Mouse (Mus musculus) midbrain, postnatal 0 days (tissue): ENCODE results near the gene Zgpat. TPM values are rescaled to one million over a fixed set of nuclear protein-coding genes. Genes with fewer than 3 reads are reported as not detected.

ENCODE experiments used
- ATAC-seq: fragments of 200-750 bp; cut with Nextera tagmentation; 2 replicates; pipeline ENCODE4 v1.8.0; 2017; ENCODE audit warnings: moderate number of reproducible peaks, mild to moderate bottlenecking, moderate TSS enrichment, moderate library complexity; ENCODE audit not compliant: low FRiP score
- DNase-seq: peaks from one replicate; pipeline ENCODE4 v3.0.0-alpha.2; 2015; ENCODE audit warnings: low spot score
- H3K27ac ChIP-seq: fragments of 300-500 bp; sonication (generic); 2 replicates; pipeline ENCODE4 v1.5.1; 2014; ENCODE audit warnings: low read depth, mild to moderate bottlenecking, low read length, mixed read lengths
- H3K27me3 ChIP-seq: fragments of 300-500 bp; sonication (generic); 2 replicates; pipeline ENCODE4 v1.6.1; 2014; ENCODE audit warnings: low read length, control low read depth, mixed read lengths; ENCODE audit not compliant: insufficient read depth
- H3K36me3 ChIP-seq: fragments of 300-500 bp; sonication (generic); 2 replicates; pipeline ENCODE4 v1.6.1; 2014; ENCODE audit warnings: low read length, control low read depth, mixed read lengths; ENCODE audit not compliant: insufficient read depth
- H3K4me1 ChIP-seq: fragments of 300-500 bp; sonication (generic); 2 replicates; pipeline ENCODE4 v1.6.1; 2014; ENCODE audit warnings: mild to moderate bottlenecking, control low read depth, antibody characterized with exemption, low read length, mixed read lengths; ENCODE audit not compliant: insufficient read depth
- H3K4me2 ChIP-seq: fragments of 300-500 bp; sonication (generic); 2 replicates; pipeline ENCODE4 v1.6.1; 2014; ENCODE audit warnings: low read depth, mild to moderate bottlenecking, low read length, mixed read lengths; ENCODE audit not compliant: poor library complexity, severe bottlenecking
- H3K4me3 ChIP-seq: fragments of 300-500 bp; sonication (generic); 2 replicates; pipeline ENCODE4 v1.5.1; 2014; ENCODE audit warnings: low read depth, mild to moderate bottlenecking, low read length, moderate library complexity
- H3K9ac ChIP-seq: fragments of 300-500 bp; sonication (generic); replicated peaks from 2 replicates; pipeline ENCODE4 v1.6.1; 2014; ENCODE audit warnings: mild to moderate bottlenecking, low read length, moderate library complexity, mixed read lengths; ENCODE audit not compliant: poor library complexity, severe bottlenecking
- H3K9me3 ChIP-seq: fragments of 300-500 bp; sonication (generic); 2 replicates; pipeline ENCODE4 v1.6.1; 2016; ENCODE audit warnings: low read length, control low read depth
- CTCF ChIP-seq: IDR thresholded peaks from 2 replicates; pipeline ENCODE4 v1.5.1; 2016; ENCODE audit warnings: antibody characterized with exemption, mild to moderate bottlenecking
- WGBS: fragments of 180-500 bp; shearing (Covaris S2); extraction: QIAGEN DNeasy Blood & Tissue Kit; methylation state at CpG from one replicate; pipeline ENCODE4 v1.1.7; 2014; 5-methylcytosine and 5-hydroxymethylcytosine counted together
- polyA plus RNA-seq: library from polyadenylated mRNA; unstranded; fragments of >200 nt; fragmentation: Nextera tagmentation; extraction: Ambion mirVana; gene quantifications from 2 replicates; pipeline ENCODE4 v1.2.1, GENCODE M21; 2015
- total RNA-seq: library from RNA; depleted of rRNA; stranded (reverse); fragments of >200 nt; gene quantifications from 2 replicates; pipeline ENCODE4 v1.2.3, GENCODE M21; 2014; rRNA removed

The Zgpat gene
- total RNA-seq (79.2 and 102 TPM in 2 replicates), polyA plus RNA-seq (44.3 and 48.8 TPM in 2 replicates)

- WGBS = under 1% methylated on average over 63 of the region's 71 CpGs
- Histone ChIP-seq H3K4me1 (peaks cover 16% of the 10 kb centered on the region), H3K9me3 (no peaks in the 10 kb centered on the region), H3K9ac (peak within 1 kb of the TSS; percentile 86), H3K27me3 (no peaks in the 10 kb centered on the region), H3K4me3 (peak within 1 kb of the TSS; percentile 83), H3K36me3 (peaks cover 25% of the 10 kb centered on the region), H3K27ac (peak within 1 kb of the TSS; percentile 92), H3K4me2 (peak within 1 kb of the TSS; percentile 98)
- TF ChIP-seq CTCF = peak; percentile 23; the same call in 1 of the 2 replicates
- ATAC-seq = peak; percentile 90
- peak; percentile 90 for DNase-seq
Observed at GRCm38 (mm10) chr2:181364860-181365596, at the start of gene Zgpat, which contains the start of gene Arfrp1. TSS of gene Zgpat (plus strand) at chr2:181364928. TSS of gene Arfrp1 (minus strand) at chr2:181365404.

GRCm38 (mm10) chr2:181319248-181320102, 45.3 kb upstream of the Zgpat start, which contains the start of gene Rtel1:
TSS of gene Rtel1 (plus strand) at chr2:181319739.
- H3K4me1 ChIP-seq = peaks cover 4% of the 10 kb centered on the region
- peaks cover 23% of the 10 kb centered on the region for H3K36me3 ChIP-seq
- ATAC-seq (peak; percentile 91), DNase-seq (peak; percentile 92)
- WGBS = 6% methylated on average over 40 of the region's 40 CpGs
- H3K9ac ChIP-seq = peak within 1 kb of the TSS; percentile 42
- H3K27me3 ChIP-seq = no peaks in the 10 kb centered on the region
- H3K4me2 ChIP-seq = peak within 1 kb of the TSS; percentile 66
- TF ChIP-seq CTCF = peak; percentile 35
- H3K27ac ChIP-seq = peak within 1 kb of the TSS; percentile 40; the same call in 1 of the 2 replicates
- no peaks in the 10 kb centered on the region for H3K9me3 ChIP-seq
- peak within 1 kb of the TSS; percentile 60 for H3K4me3 ChIP-seq

DNA sequence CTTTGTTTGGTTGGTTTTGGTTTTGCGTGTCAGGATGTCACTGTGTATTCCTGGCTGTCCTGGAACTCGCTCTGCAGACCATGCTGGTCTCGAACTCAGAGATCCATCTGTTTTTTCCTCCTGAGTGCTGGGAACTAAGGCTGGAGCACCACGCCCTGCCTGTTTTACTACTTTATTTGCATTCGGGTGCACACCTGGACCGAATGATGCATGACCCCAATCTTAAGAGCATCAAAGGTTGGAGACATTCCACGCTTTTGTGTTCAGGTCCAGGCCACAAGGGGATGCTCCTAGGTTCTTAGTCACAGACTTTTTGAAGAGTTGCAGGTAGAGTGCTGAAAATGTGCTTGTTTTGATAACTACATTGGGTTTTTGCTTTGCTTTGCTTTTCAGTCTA, 44.6 kb upstream of the Zgpat start:
- DNase-seq (no peak), ATAC-seq (no peak)
- no peaks in the 10 kb centered on the region for H3K27me3 ChIP-seq
- H3K4me1 ChIP-seq = peaks cover 4% of the 10 kb centered on the region
- peaks cover 28% of the 10 kb centered on the region for H3K36me3 ChIP-seq
- peak overlapping the region; percentile 66 for H3K4me2 ChIP-seq
- H3K27ac ChIP-seq = no peak overlapping the region
- no peak for TF ChIP-seq CTCF
- H3K4me3 ChIP-seq = peak overlapping the region; percentile 60
- no peaks in the 10 kb centered on the region for H3K9me3 ChIP-seq
- H3K9ac ChIP-seq = peak overlapping the region; percentile 42
- 14% methylated on average over 7 of the region's 7 CpGs for WGBS

GRCm38 (mm10) chr2:181322136-181322535, 42.6 kb upstream of the Zgpat start:
- ATAC-seq (no peak), DNase-seq (no peak)
- no peak overlapping the region for H3K4me3 ChIP-seq
- H3K9ac ChIP-seq = no peak overlapping the region
- H3K27me3 ChIP-seq = no peaks in the 10 kb centered on the region
- WGBS = 74% methylated on average over 5 of the region's 5 CpGs
- H3K27ac ChIP-seq = no peak overlapping the region
- peaks cover 41% of the 10 kb centered on the region for H3K36me3 ChIP-seq
- H3K4me1 ChIP-seq = peaks cover 4% of the 10 kb centered on the region
- no peak overlapping the region for H3K4me2 ChIP-seq
- no peak for TF ChIP-seq CTCF
- no peaks in the 10 kb centered on the region for H3K9me3 ChIP-seq

DNA sequence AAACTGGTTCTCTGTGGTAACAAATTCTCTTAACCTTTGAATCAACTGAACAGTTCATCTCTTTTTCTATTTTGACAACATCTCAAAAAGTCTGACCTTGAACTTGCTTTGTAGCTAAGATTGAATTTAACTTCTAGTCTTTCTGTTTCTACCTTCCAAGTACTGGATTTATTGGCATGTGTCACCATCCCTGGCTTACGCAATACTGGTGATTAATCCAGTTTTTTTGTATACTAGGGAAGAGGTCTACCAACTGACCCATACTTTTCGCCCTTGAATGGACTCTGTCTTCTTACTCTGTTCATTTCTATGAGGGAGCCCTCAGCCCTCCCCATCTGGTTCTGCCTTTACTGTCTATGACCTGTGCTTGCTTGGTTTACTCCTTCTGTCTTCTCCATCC, 38.6 kb upstream of the Zgpat start:
- no peak overlapping the region for H3K4me3 ChIP-seq
- no peaks in the 10 kb centered on the region for H3K4me1 ChIP-seq
- WGBS = 91% methylated on average over 2 of the region's 2 CpGs
- ATAC-seq (no peak), DNase-seq (no peak)
- TF ChIP-seq CTCF = no peak
- H3K36me3 ChIP-seq = peaks cover 60% of the 10 kb centered on the region
- H3K9me3 ChIP-seq = no peaks in the 10 kb centered on the region
- no peak overlapping the region for H3K4me2 ChIP-seq
- H3K9ac ChIP-seq = no peak overlapping the region
- H3K27me3 ChIP-seq = no peaks in the 10 kb centered on the region
- H3K27ac ChIP-seq = no peak overlapping the region
